Comparison of ENCODE assay signal across 27 mouse cellular contexts in genomic region chr8:122992296-122992695, GRCm38 (mm10). TPM values are rescaled to one million over a fixed set of nuclear protein-coding genes. Genes with fewer than 3 reads are reported as not detected.
DNase-seq lines count a peak whose midpoint lies in the region; ATAC-seq and TF ChIP-seq lines count a peak whose summit lies in the region.
"Had no signal": no experiment of that assay in that cellular context is flagged by ENCODE, and none has a peak within 500 bp of the region (broad histone marks: within the 10 kb centered on the region; RNA-seq: fewer than 3 reads in every experiment).

No protein-coding gene starts in this region.

- no peak overlapping the region for H3K27ac ChIP-seq in heart, embryonic 10.5 days
- H3K27ac ChIP-seq in kidney, postnatal 0 days: no peak overlapping the region
- H3K27ac ChIP-seq in ES-Bruce4 (ENCODE audit: insufficient read depth, low read length): peak overlapping the region; percentile 6; the same call in 1 of the 2 replicates
- no peak overlapping the region for H3K27ac ChIP-seq in hindbrain, embryonic 11.5 days (ENCODE audit: low read depth, low read length)
- H3K27ac ChIP-seq: embryonic facial prominence, embryonic 10.5 days; embryonic facial prominence, embryonic 12.5 days; forebrain, embryonic 13.5 days; forebrain, embryonic 15.5 days had no signal

- H3K4me3 ChIP-seq in heart, embryonic 10.5 days: no peak overlapping the region
- H3K4me3 ChIP-seq in kidney, postnatal 0 days (replicated peaks; ENCODE audit: low read depth, low read length): no peak overlapping the region
- no peak overlapping the region for H3K4me3 ChIP-seq in ES-Bruce4 (ENCODE audit: low read depth, low read length)
- H3K4me3 ChIP-seq in hindbrain, embryonic 11.5 days (ENCODE audit: low read depth, low read length): no peak overlapping the region
- H3K4me3 ChIP-seq: embryonic facial prominence, embryonic 10.5 days; embryonic facial prominence, embryonic 12.5 days; forebrain, embryonic 13.5 days; forebrain, embryonic 15.5 days had no signal

- H3K4me1 ChIP-seq in heart, embryonic 10.5 days: peaks cover 50% of the 10 kb centered on the region
- H3K4me1 ChIP-seq in kidney, postnatal 0 days (replicated peaks; ENCODE audit: insufficient read depth, low read length): peaks cover 14% of the 10 kb centered on the region
- H3K4me1 ChIP-seq in ES-Bruce4 (ENCODE audit: control insufficient read depth, insufficient read depth, low read length): peaks cover 5% of the 10 kb centered on the region
- H3K4me1 ChIP-seq in hindbrain, embryonic 11.5 days (replicated peaks; ENCODE audit: control insufficient read depth, insufficient read depth, low read length): no peaks in the 10 kb centered on the region

- TF ChIP-seq POLR2A in ES-Bruce4 (IDR thresholded peaks at IDR 0.05; ENCODE audit: insufficient read depth, low read length): no peak

- ATAC-seq in kidney, postnatal 0 days (replicated peaks; ENCODE audit: low FRiP score, low read depth): no peak
- no peak for ATAC-seq in hindbrain, embryonic 11.5 days (ENCODE audit: low FRiP score)
- ATAC-seq: activated CD4-positive, CD25-positive, alpha-beta regulatory T cell, adult 4 months; CD4-positive, CD25-positive, alpha-beta regulatory T cell, adult 4 months; forebrain, embryonic 13.5 days; forebrain, embryonic 15.5 days; forebrain, postnatal 0 days; Patski had no signal

- H3K9me3 ChIP-seq in heart, embryonic 10.5 days: no peaks in the 10 kb centered on the region
- H3K9me3 ChIP-seq in kidney, postnatal 0 days (replicated peaks; ENCODE audit: low read length): no peaks in the 10 kb centered on the region
- H3K9me3 ChIP-seq in ES-Bruce4 (replicated peaks; ENCODE audit: control insufficient read depth, insufficient read depth, low read length, poor library complexity, severe bottlenecking): no peaks in the 10 kb centered on the region
- H3K9me3 ChIP-seq in hindbrain, embryonic 11.5 days (ENCODE audit: control insufficient read depth, low read length): no peaks in the 10 kb centered on the region
- H3K9me3 ChIP-seq: embryonic facial prominence, embryonic 10.5 days; embryonic facial prominence, embryonic 12.5 days; forebrain, embryonic 13.5 days; forebrain, embryonic 15.5 days had no signal

- no peak overlapping the region for H3K9ac ChIP-seq in kidney, postnatal 0 days (ENCODE audit: low read depth, low read length)
- H3K9ac ChIP-seq in ES-Bruce4 (ENCODE audit: low read depth, poor library complexity, severe bottlenecking): no peak overlapping the region
- no peak overlapping the region for H3K9ac ChIP-seq in hindbrain, embryonic 11.5 days (ENCODE audit: low read depth, low read length)
- H3K9ac ChIP-seq: embryonic facial prominence, embryonic 12.5 days; forebrain, embryonic 13.5 days; forebrain, embryonic 15.5 days; forebrain, postnatal 0 days had no signal

- no peak overlapping the region for H3K4me2 ChIP-seq in kidney, postnatal 0 days (ENCODE audit: low read length)
- no peak overlapping the region for H3K4me2 ChIP-seq in hindbrain, embryonic 11.5 days (replicated peaks; ENCODE audit: low read depth, low read length)
- H3K4me2 ChIP-seq: embryonic facial prominence, embryonic 12.5 days; forebrain, embryonic 13.5 days; forebrain, embryonic 15.5 days had no signal

- no peak for TF ChIP-seq EP300 in ES-Bruce4 (IDR thresholded peaks at IDR 0.05; ENCODE audit: insufficient read depth, low read depth, low read length)

- no peak for TF ChIP-seq CTCF in kidney, postnatal 0 days (IDR thresholded peaks at IDR 0.05; ENCODE audit: low read depth)
- no peak for TF ChIP-seq CTCF in ES-Bruce4 (IDR thresholded peaks at IDR 0.05; ENCODE audit: low read depth, low read length)

- peaks cover 4% of the 10 kb centered on the region; the same call in 1 of the 2 replicates for H3K36me3 ChIP-seq in heart, embryonic 10.5 days
- H3K36me3 ChIP-seq in kidney, postnatal 0 days (ENCODE audit: insufficient read depth, low read length): no peaks in the 10 kb centered on the region
- H3K36me3 ChIP-seq in ES-Bruce4 (ENCODE audit: control insufficient read depth, insufficient read depth, low read length, poor library complexity, severe bottlenecking): no peaks in the 10 kb centered on the region; the same call in 1 of the 2 replicates
- H3K36me3 ChIP-seq in hindbrain, embryonic 11.5 days (ENCODE audit: control insufficient read depth, insufficient read depth, low read length): no peaks in the 10 kb centered on the region
- H3K36me3 ChIP-seq: embryonic facial prominence, embryonic 12.5 days; forebrain, embryonic 15.5 days had no signal

- H3K27me3 ChIP-seq in heart, embryonic 10.5 days (ENCODE audit: insufficient read depth, poor library complexity, severe bottlenecking): no peaks in the 10 kb centered on the region
- H3K27me3 ChIP-seq in kidney, postnatal 0 days (ENCODE audit: insufficient read depth, low read length): no peaks in the 10 kb centered on the region
- no peaks in the 10 kb centered on the region for H3K27me3 ChIP-seq in ES-Bruce4 (ENCODE audit: control insufficient read depth, insufficient read depth, low read length, poor library complexity, severe bottlenecking)
- H3K27me3 ChIP-seq in hindbrain, embryonic 11.5 days (ENCODE audit: control insufficient read depth, insufficient read depth, low read length): no peaks in the 10 kb centered on the region
- H3K27me3 ChIP-seq: CH12.LX; embryonic facial prominence, embryonic 12.5 days; forebrain, embryonic 13.5 days; forebrain, embryonic 15.5 days; Patski had no signal

- DNase-seq in embryo, embryonic 10.5 days (ENCODE audit: low spot score): peak; percentile 13
- DNase-seq in embryo, embryonic 9.5 days (ENCODE audit: extremely low spot score): no peak
- DNase-seq in heart, adult 11 months: peak; percentile 58
- no peak for DNase-seq in heart, embryonic 10.5 days (ENCODE audit: low spot score)
- DNase-seq in kidney, postnatal 0 days (ENCODE audit: low spot score): peak; percentile 68
- no peak for DNase-seq in kidney, postnatal 25 days
- no peak for DNase-seq in hindbrain, embryonic 11.5 days (ENCODE audit: low spot score)
- DNase-seq: adrenal gland, adult 8-10 months; adrenal gland, postnatal 14 days; adrenal gland, postnatal 36 days; B cell, adult 2 months; cerebellum, adult 11-12 months; cerebellum, adult 2 months; cerebellum, adult 9-10 months; cerebellum, postnatal 10 days; cerebellum, postnatal 25 days; embryo, embryonic 11 days; forebrain, postnatal 0 days had no signal

- WGBS in heart, embryonic 10.5 days: 57% methylated on average over 2 of the region's 2 CpGs
- 19% methylated on average over 2 of the region's 2 CpGs for WGBS in kidney, postnatal 0 days
- 64% methylated on average over 2 of the region's 2 CpGs for WGBS in hindbrain, embryonic 11.5 days

RNA-seq across cellular contexts. Expression of gene Ankrd11, which starts 49.8 kb away (rescaled TPM):
- 32.9 TPM in 2 replicates for polyA plus RNA-seq in heart, embryonic 10.5 days (2016; fragmentation: Nextera tagmentation; extraction: Ambion mirVana)
- 44.2 and 57.9 TPM in 2 replicates for polyA plus RNA-seq in kidney, postnatal 0 days (2015; fragmentation: Nextera tagmentation; extraction: Ambion mirVana)
- 146 and 148 TPM in 2 replicates for polyA plus RNA-seq in ES-Bruce4 (2011; ENCODE audit: insufficient read depth, insufficient read length, low read depth, missing spikeins)
- 52.7 and 68.2 TPM in 2 replicates for polyA plus RNA-seq in hindbrain, embryonic 11.5 days (2014; fragmentation: Nextera tagmentation; extraction: Ambion mirVana)

Comparison
In these comparisons a context has a peak if more than half of its experiments do, and no peak if none do; other contexts are left out.
1. DNase-seq: peak in embryo, embryonic 10.5 days (single experiment), heart, adult 11 months (single experiment) and kidney, postnatal 0 days (single experiment); none in embryo, embryonic 9.5 days (single experiment), heart, embryonic 10.5 days (single experiment), kidney, postnatal 25 days (0 of 2) and hindbrain, embryonic 11.5 days (single experiment).